Mouse (Mus musculus) hindlimb bud, embryonic 11.5 days (tissue): ENCODE results near the gene Ncapg2.

ENCODE experiments used
- DNase-seq: peaks from one replicate; pipeline ENCODE4 v3.0.0-alpha.2; 2012; ENCODE audit warnings: low read depth, low spot score; ENCODE audit errors: extremely low spot score

The Ncapg2 gene

GRCm38 (mm10) chr12:116405045-116405835 lies at the start of gene Ncapg2:
TSS of gene Ncapg2 (plus strand) at chr12:116405402.
- DNase-seq, result peak; percentile 94

GRCm38 (mm10) chr12:116362091-116362490 lies 43.1 kb upstream of the Ncapg2 start:
- DNase-seq, result no peak

- no peak for DNase-seq
Measured at GRCm38 (mm10) chr12:116366900-116367299, 38.3 kb upstream of the Ncapg2 start.

- no peak for DNase-seq
Measured at GRCm38 (mm10) chr12:116367346-116367745, 37.9 kb upstream of the Ncapg2 start.

GRCm38 (mm10) chr12:116368857-116369256 lies 36.3 kb upstream of the Ncapg2 start:
- DNase-seq, result no peak

- no peak for DNase-seq
Measured at GRCm38 (mm10) chr12:116383101-116383500, 22.1 kb upstream of the Ncapg2 start.

GRCm38 (mm10) chr12:116383995-116384394 lies 21.2 kb upstream of the Ncapg2 start:
- no peak for DNase-seq

GRCm38 (mm10) chr12:116386802-116387201 lies 18.4 kb upstream of the Ncapg2 start:
- DNase-seq, result no peak

- DNase-seq, result no peak
Measured at GRCm38 (mm10) chr12:116389868-116390267, 15.3 kb upstream of the Ncapg2 start.

- no peak for DNase-seq
Measured at GRCm38 (mm10) chr12:116394327-116394726, 10.9 kb upstream of the Ncapg2 start.

- no peak for DNase-seq
Measured at GRCm38 (mm10) chr12:116395312-116395711, 9.9 kb upstream of the Ncapg2 start.

GRCm38 (mm10) chr12:116396072-116396695 lies 9.0 kb upstream of the Ncapg2 start:
- DNase-seq, result no peak

GRCm38 (mm10) chr12:116404012-116404679 lies 1.1 kb upstream of the Ncapg2 start:
- no peak for DNase-seq

GRCm38 (mm10) chr12:116405836-116406155 lies 594 bp downstream of the Ncapg2 start:
- no peak for DNase-seq

- DNase-seq, result no peak
Measured at GRCm38 (mm10) chr12:116407883-116408282, 2.7 kb downstream of the Ncapg2 start.

GRCm38 (mm10) chr12:116414941-116415340 lies 9.7 kb downstream of the Ncapg2 start:
- no peak for DNase-seq

GRCm38 (mm10) chr12:116416514-116416913 lies 11.3 kb downstream of the Ncapg2 start:
- DNase-seq, result no peak

GRCm38 (mm10) chr12:116421656-116422055 lies 16.5 kb downstream of the Ncapg2 start:
- no peak for DNase-seq

GRCm38 (mm10) chr12:116425392-116425791 lies 20.2 kb downstream of the Ncapg2 start:
- DNase-seq, result no peak

GRCm38 (mm10) chr12:116433742-116434141 lies 28.5 kb downstream of the Ncapg2 start:
- no peak for DNase-seq

GRCm38 (mm10) chr12:116435232-116435631 lies 30.0 kb downstream of the Ncapg2 start:
- DNase-seq, result no peak

- DNase-seq, result no peak
Measured at GRCm38 (mm10) chr12:116436125-116436524, 30.9 kb downstream of the Ncapg2 start.
